Mouse (Mus musculus): ENCODE data around the gene Iqsec1. TPM values are rescaled to one million over a fixed set of nuclear protein-coding genes. Genes with fewer than 3 reads are reported as not detected.
A peak's percentile ranks its signal among the peaks of the same experiment; 100 is the strongest.
"Not testable (repeated sequence)": the region's sequence is repeated elsewhere in the genome, so short reads cannot be mapped to it uniquely, and the experiment has no call there.

Gene Iqsec1
- polyA plus RNA-seq, 1 experiment from 2014 or later: 17.4 TPM

- not testable (repeated sequence) for ATAC-seq (ENCODE audit: low read depth); H3K9ac ChIP-seq (ENCODE audit: low read depth, low read length); H3K4me2 ChIP-seq (ENCODE audit: low read depth, low read length); H3K9me3 ChIP-seq (ENCODE audit: control insufficient read depth, low read length); H3K4me1 ChIP-seq (ENCODE audit: control insufficient read depth, insufficient read depth, low read length); H3K27me3 ChIP-seq (replicated peaks; ENCODE audit: control insufficient read depth, insufficient read depth, low read length); H3K4me3 ChIP-seq (ENCODE audit: low read depth, low read length); DNase-seq (ENCODE audit: low spot score); H3K27ac ChIP-seq (replicated peaks; ENCODE audit: low read depth, low read length); H3K36me3 ChIP-seq (ENCODE audit: control insufficient read depth, insufficient read depth, low read length)
- WGBS: 64% methylated on average over 2 of the region's 2 CpGs
These were observed 332.1 kb downstream of the Iqsec1 start for GRCm38 (mm10) chr6:90656344-90656850.

GRCm38 (mm10) chr6:90653736-90654135 lies 334.7 kb downstream of the Iqsec1 start:
- H3K4me2 ChIP-seq (ENCODE audit: low read depth, low read length): no peak overlapping the region
- no peak overlapping the region for H3K9ac ChIP-seq (ENCODE audit: low read depth, low read length)
- 48% methylated on average over 2 of the region's 2 CpGs for WGBS
- DNase-seq (ENCODE audit: low spot score) (peak; percentile 26), ATAC-seq (ENCODE audit: low read depth) (no peak)
- no peaks in the 10 kb centered on the region for H3K4me1 ChIP-seq (ENCODE audit: control insufficient read depth, insufficient read depth, low read length)
- H3K9me3 ChIP-seq (ENCODE audit: control insufficient read depth, low read length): no peaks in the 10 kb centered on the region
- no peaks in the 10 kb centered on the region for H3K27me3 ChIP-seq (replicated peaks; ENCODE audit: control insufficient read depth, insufficient read depth, low read length)
- no peak overlapping the region for H3K4me3 ChIP-seq (ENCODE audit: low read depth, low read length)
- no peak overlapping the region for H3K27ac ChIP-seq (replicated peaks; ENCODE audit: low read depth, low read length)
- no peaks in the 10 kb centered on the region for H3K36me3 ChIP-seq (ENCODE audit: control insufficient read depth, insufficient read depth, low read length)

- no peaks in the 10 kb centered on the region for H3K36me3 ChIP-seq (ENCODE audit: control insufficient read depth, insufficient read depth, low read length)
- H3K27me3 ChIP-seq (replicated peaks; ENCODE audit: control insufficient read depth, insufficient read depth, low read length): no peaks in the 10 kb centered on the region
- ATAC-seq (ENCODE audit: low read depth): no peak
- H3K4me1 ChIP-seq (ENCODE audit: control insufficient read depth, insufficient read depth, low read length): no peaks in the 10 kb centered on the region
- no peak overlapping the region for H3K4me2 ChIP-seq (ENCODE audit: low read depth, low read length)
- no peaks in the 10 kb centered on the region for H3K9me3 ChIP-seq (ENCODE audit: control insufficient read depth, low read length)
- 37% methylated on average over 1 of the region's 1 CpGs for WGBS
- no peak overlapping the region for H3K9ac ChIP-seq (ENCODE audit: low read depth, low read length)
- no peak overlapping the region for H3K4me3 ChIP-seq (ENCODE audit: low read depth, low read length)
- no peak overlapping the region for H3K27ac ChIP-seq (replicated peaks; ENCODE audit: low read depth, low read length)
- DNase-seq (ENCODE audit: low spot score): no peak
These were observed 337.9 kb downstream of the Iqsec1 start for GRCm38 (mm10) chr6:90650634-90651033.

GRCm38 (mm10) chr6:90649279-90649678 lies 339.2 kb downstream of the Iqsec1 start:
- no peaks in the 10 kb centered on the region for H3K36me3 ChIP-seq (ENCODE audit: control insufficient read depth, insufficient read depth, low read length)
- ATAC-seq (ENCODE audit: low read depth) (no peak), DNase-seq (ENCODE audit: low spot score) (no peak)
- H3K4me1 ChIP-seq (ENCODE audit: control insufficient read depth, insufficient read depth, low read length): no peaks in the 10 kb centered on the region
- no peaks in the 10 kb centered on the region for H3K27me3 ChIP-seq (replicated peaks; ENCODE audit: control insufficient read depth, insufficient read depth, low read length)
- no peaks in the 10 kb centered on the region for H3K9me3 ChIP-seq (ENCODE audit: control insufficient read depth, low read length)
- H3K4me3 ChIP-seq (ENCODE audit: low read depth, low read length): no peak overlapping the region
- no peak overlapping the region for H3K9ac ChIP-seq (ENCODE audit: low read depth, low read length)
- no peak overlapping the region for H3K27ac ChIP-seq (replicated peaks; ENCODE audit: low read depth, low read length)
- H3K4me2 ChIP-seq (ENCODE audit: low read depth, low read length): no peak overlapping the region
- 51% methylated on average over 3 of the region's 4 CpGs for WGBS

- no peaks in the 10 kb centered on the region for H3K36me3 ChIP-seq (ENCODE audit: control insufficient read depth, insufficient read depth, low read length)
- ATAC-seq (ENCODE audit: low read depth) (no peak), DNase-seq (ENCODE audit: low spot score) (no peak)
- H3K4me2 ChIP-seq (ENCODE audit: low read depth, low read length): no peak overlapping the region
- H3K27me3 ChIP-seq (replicated peaks; ENCODE audit: control insufficient read depth, insufficient read depth, low read length): no peaks in the 10 kb centered on the region
- no peak overlapping the region for H3K9ac ChIP-seq (ENCODE audit: low read depth, low read length)
- no peaks in the 10 kb centered on the region for H3K9me3 ChIP-seq (ENCODE audit: control insufficient read depth, low read length)
- no peaks in the 10 kb centered on the region for H3K4me1 ChIP-seq (ENCODE audit: control insufficient read depth, insufficient read depth, low read length)
- H3K4me3 ChIP-seq (ENCODE audit: low read depth, low read length): no peak overlapping the region
- WGBS: 89% methylated on average over 6 of the region's 6 CpGs
- no peak overlapping the region for H3K27ac ChIP-seq (replicated peaks; ENCODE audit: low read depth, low read length)
These were observed 340.1 kb downstream of the Iqsec1 start for GRCm38 (mm10) chr6:90648391-90648790.

- Histone ChIP-seq H3K4me1 (ENCODE audit: control insufficient read depth, insufficient read depth, low read length) (no peaks in the 10 kb centered on the region), H3K27me3 (replicated peaks; ENCODE audit: control insufficient read depth, insufficient read depth, low read length) (no peaks in the 10 kb centered on the region), H3K9ac (ENCODE audit: low read depth, low read length) (no peak overlapping the region), H3K36me3 (ENCODE audit: control insufficient read depth, insufficient read depth, low read length) (no peaks in the 10 kb centered on the region), H3K27ac (replicated peaks; ENCODE audit: low read depth, low read length) (no peak overlapping the region), H3K9me3 (ENCODE audit: control insufficient read depth, low read length) (no peaks in the 10 kb centered on the region), H3K4me2 (ENCODE audit: low read depth, low read length) (no peak overlapping the region), H3K4me3 (ENCODE audit: low read depth, low read length) (no peak overlapping the region)
- ATAC-seq (ENCODE audit: low read depth) (no peak), DNase-seq (ENCODE audit: low spot score) (no peak)
- 70% methylated on average over 4 of the region's 4 CpGs for WGBS
These were observed 343.5 kb downstream of the Iqsec1 start for GRCm38 (mm10) chr6:90644965-90645364.

- WGBS: 77% methylated on average over 3 of the region's 3 CpGs
- H3K4me1 ChIP-seq (ENCODE audit: control insufficient read depth, insufficient read depth, low read length): no peaks in the 10 kb centered on the region
- H3K9me3 ChIP-seq (ENCODE audit: control insufficient read depth, low read length): no peaks in the 10 kb centered on the region
- no peak overlapping the region for H3K27ac ChIP-seq (replicated peaks; ENCODE audit: low read depth, low read length)
- no peak overlapping the region for H3K4me3 ChIP-seq (ENCODE audit: low read depth, low read length)
- H3K9ac ChIP-seq (ENCODE audit: low read depth, low read length): no peak overlapping the region
- no peak overlapping the region for H3K4me2 ChIP-seq (ENCODE audit: low read depth, low read length)
- ATAC-seq (ENCODE audit: low read depth): no peak
- H3K36me3 ChIP-seq (ENCODE audit: control insufficient read depth, insufficient read depth, low read length): no peaks in the 10 kb centered on the region
- DNase-seq (ENCODE audit: low spot score): no peak
- H3K27me3 ChIP-seq (replicated peaks; ENCODE audit: control insufficient read depth, insufficient read depth, low read length): no peaks in the 10 kb centered on the region
These were observed 345.4 kb downstream of the Iqsec1 start for GRCm38 (mm10) chr6:90643057-90643456.

- H3K4me1 ChIP-seq (ENCODE audit: control insufficient read depth, insufficient read depth, low read length): no peaks in the 10 kb centered on the region
- H3K9me3 ChIP-seq (ENCODE audit: control insufficient read depth, low read length): no peaks in the 10 kb centered on the region
- H3K36me3 ChIP-seq (ENCODE audit: control insufficient read depth, insufficient read depth, low read length): no peaks in the 10 kb centered on the region
- ATAC-seq (ENCODE audit: low read depth) (no peak), DNase-seq (ENCODE audit: low spot score) (no peak)
- H3K27ac ChIP-seq (replicated peaks; ENCODE audit: low read depth, low read length): no peak overlapping the region
- no peak overlapping the region for H3K4me2 ChIP-seq (ENCODE audit: low read depth, low read length)
- WGBS: 51% methylated on average over 3 of the region's 3 CpGs
- no peaks in the 10 kb centered on the region for H3K27me3 ChIP-seq (replicated peaks; ENCODE audit: control insufficient read depth, insufficient read depth, low read length)
- H3K4me3 ChIP-seq (ENCODE audit: low read depth, low read length): no peak overlapping the region
- H3K9ac ChIP-seq (ENCODE audit: low read depth, low read length): no peak overlapping the region
These were observed 352.9 kb downstream of the Iqsec1 start for GRCm38 (mm10) chr6:90635611-90636010.

GRCm38 (mm10) chr6:90635081-90635480 lies 353.4 kb downstream of the Iqsec1 start:
- ATAC-seq (ENCODE audit: low read depth) (no peak), DNase-seq (ENCODE audit: low spot score) (no peak)
- no peak overlapping the region for H3K4me2 ChIP-seq (ENCODE audit: low read depth, low read length)
- no peak overlapping the region for H3K9ac ChIP-seq (ENCODE audit: low read depth, low read length)
- H3K4me1 ChIP-seq (ENCODE audit: control insufficient read depth, insufficient read depth, low read length): no peaks in the 10 kb centered on the region
- H3K27ac ChIP-seq (replicated peaks; ENCODE audit: low read depth, low read length): no peak overlapping the region
- no peaks in the 10 kb centered on the region for H3K27me3 ChIP-seq (replicated peaks; ENCODE audit: control insufficient read depth, insufficient read depth, low read length)
- no peaks in the 10 kb centered on the region for H3K9me3 ChIP-seq (ENCODE audit: control insufficient read depth, low read length)
- WGBS: 44% methylated on average over 3 of the region's 4 CpGs
- no peak overlapping the region for H3K4me3 ChIP-seq (ENCODE audit: low read depth, low read length)
- no peaks in the 10 kb centered on the region for H3K36me3 ChIP-seq (ENCODE audit: control insufficient read depth, insufficient read depth, low read length)

All from embryonic facial prominence, embryonic 14.5 days (tissue).